Mouse (Mus musculus) left cerebral cortex, adult 18-20 months (tissue): ENCODE measurements around the gene Cldn18. TPM values are rescaled to one million over a fixed set of nuclear protein-coding genes. Genes with fewer than 3 reads are reported as not detected.
A peak's percentile ranks its signal among the peaks of the same experiment; 100 is the strongest.

Experiments used
- DNase-seq, 2 experiments: peaks; one replicate each; pipeline ENCODE4 v3.0.0; 2021 to 2022; ENCODE audit warnings: low spot score in 2 of 2, mixed read lengths in 1 of 2
- total RNA-seq, 2 experiments: library from RNA; stranded (reverse); gene quantifications; 2 replicates each; pipeline ENCODE4 v1.2.3; 2021

Cldn18 gene
- total RNA-seq, 2 experiments from 2014 or later = not detected

- DNase-seq = no peak
Observed at GRCm38 (mm10) chr9:99685536-99686231, 31.4 kb downstream of the Cldn18 start.

DNA sequence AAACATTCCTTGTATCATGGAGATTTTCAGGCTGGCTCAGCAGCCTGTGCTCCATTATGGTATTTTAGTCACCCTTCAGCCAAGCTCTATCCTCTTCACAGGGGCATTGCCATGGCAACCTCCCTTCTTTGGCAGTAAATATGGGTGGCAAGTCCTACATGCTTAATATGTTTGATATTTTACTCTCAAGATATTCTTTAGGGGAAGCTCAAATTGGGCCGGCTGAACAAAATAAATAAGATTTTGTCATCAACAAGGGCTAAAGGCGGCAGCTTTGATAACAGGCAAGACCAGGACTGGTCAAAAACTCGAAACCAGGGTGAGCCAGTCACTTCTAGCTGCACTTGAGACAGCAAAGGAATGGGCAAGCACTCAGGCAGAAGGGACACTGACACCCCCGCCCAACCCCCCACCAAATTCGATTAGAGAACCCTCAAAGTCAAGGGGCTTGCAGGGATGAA lies 32.0 kb downstream of the Cldn18 start:
- no peak for DNase-seq

GRCm38 (mm10) chr9:99681980-99682570 lies 35.0 kb downstream of the Cldn18 start:
- peak; percentile 37 to 51 for DNase-seq

GRCm38 (mm10) chr9:99675714-99676113 lies 41.4 kb downstream of the Cldn18 start:
- DNase-seq = no peak

DNA sequence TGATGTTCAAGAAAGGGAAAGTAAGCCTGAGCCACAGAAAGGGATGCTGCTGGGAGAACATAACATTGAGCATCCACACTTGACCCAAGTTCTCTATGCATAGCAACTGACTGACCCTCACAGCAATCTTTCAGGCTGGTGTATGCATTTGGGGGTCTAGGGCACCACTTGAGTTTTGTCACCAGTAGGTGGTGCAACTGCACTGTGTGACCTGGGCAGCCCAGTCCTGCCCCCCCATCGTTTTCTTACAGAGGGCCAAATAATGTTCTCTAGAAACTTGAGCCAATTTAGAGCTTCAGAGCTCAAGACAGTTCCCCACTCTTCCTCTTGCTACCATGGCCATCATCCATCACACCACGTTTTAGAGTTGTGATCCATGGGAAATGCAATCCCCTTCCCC lies 45.5 kb downstream of the Cldn18 start:
- DNase-seq = no peak

GRCm38 (mm10) chr9:99667596-99667995 lies 49.5 kb downstream of the Cldn18 start:
- no peak for DNase-seq

GRCm38 (mm10) chr9:99662887-99663286 lies 54.2 kb downstream of the Cldn18 start:
- DNase-seq = no peak

DNA sequence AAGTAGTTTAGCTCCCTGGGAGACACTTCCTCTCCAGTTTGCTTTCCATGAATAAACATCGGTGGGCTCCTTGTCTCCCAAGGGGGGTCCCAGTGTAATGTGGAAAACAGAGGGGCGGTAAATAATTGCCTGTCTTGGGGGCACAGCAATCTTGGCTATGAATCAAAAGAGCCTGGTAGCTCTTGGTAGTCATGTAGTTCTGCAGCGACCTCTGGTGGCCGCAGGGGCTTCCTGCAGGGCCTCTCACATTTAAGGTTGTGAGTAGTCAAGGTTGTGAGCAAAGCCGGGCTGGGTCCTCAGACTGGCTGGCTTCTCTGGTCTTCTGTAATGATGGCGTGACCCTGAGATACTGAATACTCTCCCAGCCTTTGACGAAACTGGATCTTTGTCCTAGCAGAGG lies 54.7 kb downstream of the Cldn18 start:
- DNase-seq = peak; percentile 62 to 70

- no peak for DNase-seq
Observed at GRCm38 (mm10) chr9:99661606-99662166, 55.4 kb downstream of the Cldn18 start.

DNA sequence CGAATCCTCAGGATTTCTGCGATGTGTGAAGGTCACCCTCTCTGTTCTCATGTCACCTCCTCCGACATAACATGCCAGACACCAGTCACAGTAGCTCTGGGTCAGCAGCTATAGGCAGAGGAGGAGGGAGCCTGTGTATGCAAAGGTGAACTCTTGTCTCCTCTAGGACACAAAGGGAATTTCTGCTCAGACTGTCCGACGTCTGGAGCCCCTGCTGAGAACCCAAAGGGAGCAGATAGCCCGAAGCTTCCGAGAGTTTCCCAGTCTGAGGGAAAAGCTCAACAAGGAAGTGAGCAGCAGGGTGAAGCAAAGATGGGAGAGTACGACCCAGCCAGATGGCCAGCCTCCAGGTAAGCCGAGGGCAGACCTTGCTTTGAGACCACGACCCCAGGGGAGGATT lies 56.3 kb downstream of the Cldn18 start:
- DNase-seq = no peak

- no peak for DNase-seq
Observed at GRCm38 (mm10) chr9:99646102-99646501, 71.0 kb downstream of the Cldn18 start.

DNA sequence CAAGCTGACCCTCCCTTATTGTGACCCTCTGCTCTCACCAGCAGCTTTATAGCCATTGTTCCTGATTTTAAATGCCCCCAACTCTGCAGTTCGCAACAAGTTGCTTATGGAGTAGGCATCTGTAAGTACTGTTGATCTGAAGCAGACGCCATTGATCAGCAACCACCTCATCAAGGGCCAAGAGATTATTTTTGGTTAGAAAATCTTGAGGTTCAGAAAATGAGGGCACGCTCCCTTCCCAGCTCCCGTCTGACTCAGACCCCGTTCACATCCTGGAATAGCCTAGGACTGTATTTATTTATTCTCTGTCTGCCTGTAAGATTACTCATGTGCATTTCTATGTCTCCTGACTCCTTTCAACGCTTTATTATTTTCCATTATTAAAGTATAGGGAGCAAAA lies 71.7 kb downstream of the Cldn18 start:
- no peak for DNase-seq

DNA sequence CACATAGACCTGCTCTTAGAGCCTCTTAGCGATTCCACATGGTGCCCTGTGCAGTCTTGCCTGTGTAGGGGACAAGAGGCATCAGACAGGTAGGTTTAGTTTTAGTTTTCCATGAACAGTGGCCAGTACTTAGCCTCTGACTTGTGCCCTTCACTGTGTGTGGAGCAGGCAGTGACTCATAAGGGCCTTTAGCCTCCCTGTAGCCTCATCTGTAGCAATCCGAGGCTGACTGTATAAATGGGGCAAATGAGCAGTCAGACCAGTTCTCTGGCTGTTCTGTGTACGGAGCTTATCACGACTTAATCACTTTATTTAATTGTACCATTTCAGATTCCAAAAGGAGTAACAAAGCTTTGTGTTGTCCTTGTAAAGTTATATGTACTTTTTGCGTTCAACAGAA lies 77.1 kb downstream of the Cldn18 start:
- no peak for DNase-seq

Other genes starting within 250 kb of the Cldn18 start
- gene Armc8, start 148.4 kb downstream of the Cldn18 start, total RNA-seq = 10 to 100 TPM; 55.4 to 55.7 TPM
- 10 to 100 TPM; 11.2 to 13.8 TPM for gene Dbr1, start 141.5 kb downstream of the Cldn18 start, total RNA-seq
- gene A4gnt, start 104.8 kb downstream of the Cldn18 start, total RNA-seq = under 1 TPM; 0.16 to 0.28 TPM
- gene Dzip1l, start 87.8 kb downstream of the Cldn18 start, total RNA-seq = 10 to 100 TPM; 25.1 to 27.5 TPM
- not detected for gene Sox14, start 158.9 kb upstream of the Cldn18 start, total RNA-seq